Mouse (Mus musculus): ENCODE measurements around the gene Anxa1.

Anxa1 gene

GRCm38 (mm10) chr19:20370175-20370574, 20.6 kb downstream of the Anxa1 start:
- DNase-seq: no peak

- DNase-seq: no peak
These were observed 24.2 kb downstream of the Anxa1 start for GRCm38 (mm10) chr19:20366571-20366970.

- DNase-seq: no peak
These were observed 24.7 kb downstream of the Anxa1 start for GRCm38 (mm10) chr19:20366010-20366409.

GRCm38 (mm10) chr19:20365364-20365763, 25.4 kb downstream of the Anxa1 start:
- no peak for DNase-seq

- peak in 1 of 2 experiments; percentile 5 for DNase-seq
These were observed 25.8 kb downstream of the Anxa1 start for GRCm38 (mm10) chr19:20364931-20365330.

GRCm38 (mm10) chr19:20363221-20363620, 27.5 kb downstream of the Anxa1 start:
- no peak for DNase-seq

GRCm38 (mm10) chr19:20361917-20362577, 28.7 kb downstream of the Anxa1 start:
- DNase-seq: no peak

- DNase-seq: no peak
These were observed 32.1 kb downstream of the Anxa1 start for GRCm38 (mm10) chr19:20358679-20359078.

- DNase-seq: peak; percentile 72 to 78
These were observed 45.3 kb downstream of the Anxa1 start for GRCm38 (mm10) chr19:20345317-20345917.

GRCm38 (mm10) chr19:20344511-20345316, 46.0 kb downstream of the Anxa1 start:
- DNase-seq: peak in 1 of 2 experiments; percentile 60

- DNase-seq: no peak
These were observed 46.7 kb downstream of the Anxa1 start for GRCm38 (mm10) chr19:20344052-20344451.
